Mouse (Mus musculus): ENCODE measurements around the gene Mccc2.
A peak's percentile ranks its signal among the peaks of the same experiment; 100 is the strongest.

Gene Mccc2

DNA sequence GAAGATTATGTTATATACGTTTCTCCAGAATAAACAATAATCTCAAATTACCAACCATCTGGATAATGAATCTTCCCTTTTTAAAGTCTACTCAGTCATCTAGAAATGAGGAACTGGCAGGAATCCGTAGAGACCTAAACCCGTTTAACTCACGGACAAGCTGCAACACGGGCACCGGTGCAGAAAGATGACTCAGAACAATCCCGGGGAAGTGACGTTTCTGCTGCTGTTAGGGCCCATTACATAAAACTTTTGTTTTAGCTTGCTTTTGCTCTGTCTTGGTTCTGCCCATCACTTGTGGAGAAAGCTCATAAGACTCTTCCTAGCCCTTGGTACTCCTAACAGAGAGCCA lies 76.1 kb downstream of the Mccc2 start:
- DNase-seq (ENCODE audit: low spot score in 2 of 2), result no peak

- DNase-seq (ENCODE audit: low spot score in 2 of 2), result no peak
These were observed 76.7 kb downstream of the Mccc2 start for GRCm38 (mm10) chr13:99938606-99939319.

GRCm38 (mm10) chr13:99937741-99938140 lies 77.7 kb downstream of the Mccc2 start:
- no peak for DNase-seq (ENCODE audit: low spot score in 2 of 2)

DNA sequence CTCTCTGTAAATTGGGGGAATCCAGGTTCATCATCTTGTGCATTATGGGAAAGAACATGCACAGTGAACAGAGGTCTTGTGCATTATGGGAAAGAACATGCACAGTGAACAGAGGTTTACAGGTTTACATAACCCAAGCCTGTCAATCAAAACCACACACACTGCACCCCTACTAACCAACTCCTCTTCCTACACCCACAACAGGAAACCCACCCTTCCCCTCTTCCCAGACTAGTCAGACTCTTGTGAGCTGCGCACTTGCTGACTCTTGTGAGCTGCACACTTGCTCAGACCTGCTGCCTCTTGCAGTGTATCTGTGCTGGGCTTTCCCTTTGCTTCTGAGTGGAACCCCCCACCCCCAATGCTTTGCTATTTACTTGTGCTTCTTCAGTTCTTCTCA lies 83.0 kb downstream of the Mccc2 start:
- no peak for DNase-seq (ENCODE audit: low spot score in 2 of 2)

- no peak for DNase-seq (ENCODE audit: low spot score in 2 of 2)
These were observed 83.9 kb downstream of the Mccc2 start for GRCm38 (mm10) chr13:99931502-99931901.

DNA sequence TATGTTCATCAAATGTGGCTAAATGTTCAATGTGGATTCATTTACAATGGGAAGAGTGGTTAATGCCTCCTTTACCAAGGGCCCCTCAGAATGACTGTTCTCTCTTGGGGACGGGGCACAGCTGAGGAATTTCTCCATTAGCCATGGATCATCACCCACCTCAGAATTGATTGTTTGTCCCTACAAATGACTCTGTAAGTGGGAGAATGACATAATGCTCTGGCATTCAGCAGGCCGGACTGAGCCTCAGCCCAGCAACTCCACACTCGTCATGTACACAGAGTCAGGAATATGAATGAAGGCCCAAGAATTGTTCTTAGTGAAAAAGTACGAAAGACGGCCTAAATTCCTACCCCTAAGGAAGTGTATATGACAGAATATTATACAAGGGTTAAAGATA lies 89.2 kb downstream of the Mccc2 start:
- DNase-seq (ENCODE audit: low spot score in 2 of 2), result no peak

DNA sequence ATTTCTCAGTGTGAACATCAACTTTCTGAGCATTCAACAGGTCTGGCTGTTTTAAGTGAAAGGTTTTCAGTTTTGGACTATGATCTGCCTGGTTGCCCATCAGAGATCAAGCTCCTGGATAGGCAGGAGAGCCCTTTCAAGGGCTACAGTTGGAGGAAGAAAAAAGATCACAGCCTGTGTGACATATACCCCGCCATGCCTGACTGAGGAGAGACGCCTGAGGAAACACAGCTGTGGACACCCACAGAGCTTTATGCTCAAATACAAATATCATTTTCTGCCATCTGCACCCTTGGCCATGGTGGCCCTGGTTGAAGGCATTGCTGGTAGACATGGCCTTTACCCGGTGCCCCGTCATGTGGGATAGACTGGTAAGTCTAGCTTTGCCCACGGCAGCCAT lies 99.8 kb downstream of the Mccc2 start:
- DNase-seq (ENCODE audit: low spot score in 2 of 2), result no peak

DNA sequence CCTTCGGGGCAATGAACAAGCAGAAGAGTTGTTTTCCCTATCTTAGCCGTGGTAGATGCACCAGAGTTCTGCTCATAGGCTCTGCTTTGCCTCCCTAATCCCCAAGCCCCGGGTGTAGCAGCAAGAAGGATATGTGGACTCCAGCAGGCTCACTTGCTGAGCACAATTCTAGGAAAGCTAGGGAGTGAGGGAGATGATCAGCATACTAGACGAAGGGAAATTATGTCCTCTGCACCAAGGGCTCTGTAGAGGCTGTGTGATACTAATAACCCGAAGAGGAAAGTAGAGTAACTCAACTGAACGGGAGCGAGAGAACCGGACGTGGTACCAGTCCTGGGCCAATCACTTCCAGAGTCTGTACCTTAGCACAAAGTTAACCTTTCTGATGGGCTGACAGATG lies 114.5 kb downstream of the Mccc2 start, which contains the start of gene Cartpt:
TSS of gene Cartpt (minus strand) at position 127 of the 400 bp plus-strand sequence.
- no peak for DNase-seq (ENCODE audit: low spot score in 2 of 2)

- peak; percentile 21 to 68 for DNase-seq (ENCODE audit: low spot score in 2 of 2)
These were observed 114.9 kb downstream of the Mccc2 start for GRCm38 (mm10) chr13:99900557-99900892.

DNA sequence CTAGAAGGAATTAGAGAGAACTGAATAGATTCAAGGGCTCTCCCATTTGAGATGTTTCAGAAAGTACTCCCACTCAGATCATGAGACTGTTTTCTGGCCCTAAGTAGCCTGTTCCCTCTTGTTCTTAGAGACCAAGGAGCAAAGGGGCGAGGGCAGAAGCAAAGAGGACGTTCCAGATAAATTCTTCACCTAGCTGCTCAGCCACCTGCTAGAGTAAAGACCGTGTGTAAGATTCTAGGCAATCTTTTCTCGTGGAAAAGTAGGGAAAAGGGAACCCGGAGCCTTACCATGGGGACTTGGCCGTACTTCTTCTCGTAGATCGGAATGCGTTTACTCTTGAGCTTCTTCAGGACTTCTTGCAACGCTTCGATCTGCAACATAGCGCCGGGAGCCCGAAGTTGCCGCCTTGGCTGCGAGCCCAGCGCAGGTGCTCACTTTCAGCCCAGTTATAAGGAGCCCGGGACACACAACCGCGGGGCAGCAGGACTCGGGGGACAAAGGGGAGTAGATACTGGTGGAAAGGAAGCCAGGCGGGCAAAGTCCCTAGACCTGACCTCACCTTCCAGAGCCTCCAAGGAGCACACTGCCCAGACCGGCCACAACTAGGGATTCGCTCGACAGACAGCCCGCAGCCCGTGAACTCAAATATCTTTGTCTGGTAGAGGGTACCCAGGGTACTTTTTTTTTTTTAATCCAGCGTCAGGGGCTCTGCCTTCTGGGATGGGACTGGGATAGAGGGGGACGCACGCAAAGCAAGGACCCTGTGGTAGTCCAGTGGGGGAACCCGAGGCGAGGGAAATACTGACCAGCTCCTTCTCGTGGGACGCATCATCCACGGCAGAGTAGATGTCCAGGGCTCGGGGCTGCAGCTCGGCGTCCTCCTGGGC lies 115.5 kb downstream of the Mccc2 start:
- no peak for DNase-seq (ENCODE audit: low spot score in 2 of 2)

GRCm38 (mm10) chr13:99898816-99899215 lies 116.6 kb downstream of the Mccc2 start:
- no peak for DNase-seq (ENCODE audit: low spot score in 2 of 2)

Measured in urinary bladder, postnatal 4 days (tissue).